Mouse (Mus musculus): ENCODE measurements around the gene Slamf9.

Slamf9 gene

DNA sequence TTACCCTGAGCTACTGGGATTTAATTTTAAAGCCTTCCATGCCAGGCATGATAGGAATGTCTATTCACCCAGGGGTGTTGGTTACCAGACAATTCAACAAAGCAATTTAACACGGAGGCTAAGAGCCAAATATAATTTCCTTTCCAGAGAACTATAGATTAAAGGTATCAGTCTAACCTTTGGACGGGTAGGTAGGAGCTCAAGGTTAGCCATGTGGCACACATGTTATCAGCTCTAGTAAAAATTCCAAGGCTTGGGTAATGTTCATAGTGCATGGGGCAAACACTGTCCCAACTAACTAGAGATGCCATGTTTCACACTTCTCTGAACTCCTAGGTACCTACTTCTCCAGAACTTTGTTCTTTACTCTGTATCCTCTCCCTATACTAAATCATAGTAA lies 13.6 kb upstream of the Slamf9 start:
- no peak for ATAC-seq (ENCODE audit: low TSS enrichment)

DNA sequence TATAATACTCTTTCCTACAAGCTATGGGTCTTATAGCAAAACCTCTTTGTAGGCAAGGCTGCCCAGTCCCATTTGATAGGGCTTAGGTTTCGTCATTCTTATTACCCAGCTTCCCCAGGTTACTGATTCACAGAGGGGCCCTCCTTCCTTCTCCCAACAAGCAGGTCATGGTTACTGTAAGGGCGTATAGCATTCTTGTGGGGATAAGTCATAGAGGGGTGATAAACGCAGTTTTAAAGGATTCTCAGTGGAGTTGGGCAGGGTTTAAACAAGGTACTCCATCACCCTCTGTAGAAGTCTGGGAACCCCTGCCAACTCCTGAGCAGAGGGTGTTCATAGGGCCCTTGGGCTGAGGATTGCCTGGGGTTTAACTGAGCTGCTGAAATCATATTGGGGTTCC lies 12.6 kb upstream of the Slamf9 start:
- no peak for ATAC-seq (ENCODE audit: low TSS enrichment)

DNA sequence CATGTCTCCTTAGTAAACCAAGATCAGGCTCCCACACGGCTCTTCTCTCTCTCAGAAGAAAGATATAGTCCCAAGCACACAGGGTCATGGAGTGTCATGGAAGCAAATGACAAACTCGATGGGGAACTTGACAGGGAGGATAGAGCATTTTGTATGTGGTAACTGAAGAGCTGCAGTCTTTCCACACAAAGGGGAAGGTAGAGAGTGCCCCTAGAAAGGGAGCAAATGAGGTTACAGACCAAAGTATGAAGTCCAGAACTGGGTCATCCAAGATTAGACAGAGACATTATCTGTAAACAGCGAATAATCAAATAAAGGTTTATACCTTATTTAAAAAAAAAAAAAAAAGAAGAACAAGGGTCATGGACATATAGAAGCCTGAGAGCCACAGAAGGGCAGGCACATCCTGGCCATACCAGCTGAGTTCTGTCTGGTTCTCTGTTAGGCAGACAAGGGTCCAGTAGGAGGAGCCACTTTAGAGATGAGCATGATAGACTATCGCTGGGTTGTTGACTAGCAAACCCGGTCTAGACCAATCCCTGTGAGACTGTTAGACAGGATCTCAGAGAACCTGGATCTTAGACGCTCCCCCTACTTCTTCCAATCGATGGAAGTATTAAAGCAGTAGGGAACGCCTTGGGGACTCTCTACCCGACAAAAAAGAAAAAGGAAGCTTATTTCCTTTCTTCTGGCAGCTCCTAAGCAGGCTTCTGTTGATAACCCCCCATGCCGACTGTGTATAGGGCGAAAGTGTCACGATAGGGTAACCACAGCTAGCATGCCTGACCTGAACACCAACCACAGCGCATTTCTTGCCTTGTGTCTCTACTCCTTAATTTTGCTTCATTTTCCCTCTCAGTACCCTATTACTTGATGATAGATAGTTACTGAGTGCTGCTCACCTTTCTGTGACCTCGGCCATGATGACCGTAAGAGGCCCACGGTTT lies 11.5 kb upstream of the Slamf9 start:
- ATAC-seq (ENCODE audit: low TSS enrichment): no peak

- no peak for ATAC-seq (ENCODE audit: low TSS enrichment)
Observed at GRCm38 (mm10) chr1:172468301-172468877, 6.8 kb upstream of the Slamf9 start.

GRCm38 (mm10) chr1:172469373-172469772 lies 5.8 kb upstream of the Slamf9 start:
- no peak for ATAC-seq (ENCODE audit: low TSS enrichment)

GRCm38 (mm10) chr1:172469810-172470448 lies 5.2 kb upstream of the Slamf9 start:
- ATAC-seq (ENCODE audit: low TSS enrichment): no peak

DNA sequence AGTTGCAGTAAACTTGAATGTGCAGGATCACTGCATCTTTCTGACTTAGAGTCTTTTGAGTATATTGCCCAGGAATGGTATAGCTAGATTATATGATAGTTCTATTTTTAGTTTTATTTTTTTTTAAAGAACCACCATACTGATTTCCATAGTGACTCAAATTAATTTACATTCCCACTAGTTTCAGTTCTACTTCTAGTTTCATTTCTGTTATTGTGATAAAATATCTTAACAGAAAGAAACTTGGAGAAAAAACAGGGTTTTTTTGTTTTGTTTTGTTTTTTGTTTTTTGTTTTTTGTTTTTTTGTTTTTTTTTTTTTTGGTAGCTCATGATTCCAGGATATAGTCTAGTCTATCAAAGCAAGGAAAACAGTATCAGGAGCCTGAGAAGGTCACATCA lies 2.2 kb upstream of the Slamf9 start:
- no peak for ATAC-seq (ENCODE audit: low TSS enrichment)

- no peak for ATAC-seq (ENCODE audit: low TSS enrichment)
Observed at GRCm38 (mm10) chr1:172474196-172474595, 962 bp upstream of the Slamf9 start.

- ATAC-seq (ENCODE audit: low TSS enrichment): no peak
Observed at GRCm38 (mm10) chr1:172478020-172478419, 2.9 kb downstream of the Slamf9 start.

GRCm38 (mm10) chr1:172480376-172480775 lies 5.2 kb downstream of the Slamf9 start:
- no peak for ATAC-seq (ENCODE audit: low TSS enrichment)

DNA sequence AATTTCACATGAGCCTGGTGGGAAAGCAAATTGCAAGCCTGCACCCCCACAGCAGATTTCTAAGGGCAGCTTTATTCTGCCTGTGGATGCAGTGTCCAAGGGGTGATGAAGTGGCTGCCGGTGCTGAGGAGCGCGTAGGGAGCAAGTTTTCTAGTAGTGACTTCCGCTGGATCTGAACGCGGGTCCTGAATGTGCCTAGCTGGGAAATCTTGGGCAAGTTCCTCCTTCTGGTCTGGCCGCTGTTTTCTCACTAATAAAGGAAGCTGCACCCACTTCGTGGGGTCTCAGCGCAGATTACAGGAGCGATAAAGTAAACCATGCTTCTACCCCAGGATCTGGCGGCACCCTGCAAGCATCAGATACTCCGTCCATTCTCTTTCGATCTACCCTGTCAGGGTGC lies 6.0 kb downstream of the Slamf9 start:
- no peak for ATAC-seq (ENCODE audit: low TSS enrichment)

- ATAC-seq (ENCODE audit: low TSS enrichment): peak; percentile 88
Observed at GRCm38 (mm10) chr1:172481540-172482280, 6.6 kb downstream of the Slamf9 start, which contains the start of gene Igsf9. TSS of gene Igsf9 (plus strand) at chr1:172481788.

- no peak for ATAC-seq (ENCODE audit: low TSS enrichment)
Observed at GRCm38 (mm10) chr1:172482518-172483360, 7.6 kb downstream of the Slamf9 start.

- ATAC-seq (ENCODE audit: low TSS enrichment): no peak
Observed at GRCm38 (mm10) chr1:172483361-172483660, 8.2 kb downstream of the Slamf9 start.

DNA sequence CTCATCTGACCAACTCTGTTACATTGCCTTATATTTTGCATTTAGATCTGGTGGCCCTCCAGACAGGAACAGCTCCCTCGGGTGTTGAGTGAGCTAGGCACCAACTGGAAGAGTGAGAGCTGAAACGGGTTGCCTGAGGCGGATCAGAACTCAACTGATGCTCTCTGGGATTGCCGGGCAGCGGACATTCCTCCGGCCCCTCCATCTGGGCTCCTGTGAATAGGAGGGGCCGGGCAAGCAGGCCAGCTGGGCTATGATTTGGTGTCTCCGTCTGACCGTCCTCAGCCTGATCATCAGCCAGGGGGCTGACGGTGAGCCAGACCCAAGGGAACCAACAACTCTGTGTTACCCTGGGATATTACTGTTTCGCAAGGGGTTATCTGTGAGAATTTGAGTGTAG lies 9.1 kb downstream of the Slamf9 start:
- no peak for ATAC-seq (ENCODE audit: low TSS enrichment)

GRCm38 (mm10) chr1:172484671-172485070 lies 9.5 kb downstream of the Slamf9 start:
- ATAC-seq (ENCODE audit: low TSS enrichment): no peak

- no peak for ATAC-seq (ENCODE audit: low TSS enrichment)
Observed at GRCm38 (mm10) chr1:172485821-172486220, 10.7 kb downstream of the Slamf9 start.

GRCm38 (mm10) chr1:172486236-172486635 lies 11.1 kb downstream of the Slamf9 start:
- ATAC-seq (ENCODE audit: low TSS enrichment): no peak

DNA sequence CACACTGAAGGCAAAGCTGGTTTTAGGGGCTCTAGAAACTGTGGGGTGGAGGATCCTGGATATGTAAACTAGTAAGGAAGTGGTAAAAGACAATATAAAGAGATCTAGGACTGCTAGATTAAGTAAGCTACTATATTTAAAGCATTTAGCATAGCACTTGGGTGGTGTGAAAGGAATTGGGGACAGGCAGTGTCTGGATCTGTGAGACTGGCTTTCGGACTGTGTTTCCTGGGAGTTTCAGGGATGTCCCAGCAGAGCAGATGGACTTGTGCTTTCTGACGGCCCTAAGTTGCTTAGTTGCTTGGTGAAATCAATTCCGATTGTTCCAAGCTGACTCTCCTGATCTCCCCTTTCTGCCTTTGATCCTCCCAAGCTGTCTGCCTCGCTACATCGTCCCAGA lies 11.5 kb downstream of the Slamf9 start:
- ATAC-seq (ENCODE audit: low TSS enrichment): no peak

- peak; percentile 53 for ATAC-seq (ENCODE audit: low TSS enrichment)
Observed at GRCm38 (mm10) chr1:172487859-172488258, 12.7 kb downstream of the Slamf9 start.

- ATAC-seq (ENCODE audit: low TSS enrichment): no peak
Observed at GRCm38 (mm10) chr1:172488831-172489230, 13.7 kb downstream of the Slamf9 start.

All from frontal cortex, adult (tissue).